Mouse (Mus musculus): Measurements from ENCODE around the gene Ntn1.

The Ntn1 gene

GRCm38 (mm10) chr11:68270730-68271467 lies 129.7 kb downstream of the Ntn1 start:
- CTCF ChIA-PET: no interaction called here

- CTCF ChIA-PET: no interaction called here
Observed at GRCm38 (mm10) chr11:68264276-68264675, 136.3 kb downstream of the Ntn1 start.

GRCm38 (mm10) chr11:68263100-68263499 lies 137.5 kb downstream of the Ntn1 start:
- CTCF ChIA-PET: no interaction called here

- CTCF ChIA-PET: no interaction called here
Observed at GRCm38 (mm10) chr11:68261162-68261892, 139.3 kb downstream of the Ntn1 start.

- CTCF ChIA-PET: no interaction called here
Observed at GRCm38 (mm10) chr11:68260399-68260798, 140.2 kb downstream of the Ntn1 start.

GRCm38 (mm10) chr11:68258498-68258897 lies 142.1 kb downstream of the Ntn1 start:
- CTCF ChIA-PET: no interaction called here

- CTCF ChIA-PET: no interaction called here
Observed at GRCm38 (mm10) chr11:68253531-68253930, 147.1 kb downstream of the Ntn1 start.

GRCm38 (mm10) chr11:68250106-68250505 lies 150.5 kb downstream of the Ntn1 start:
- CTCF ChIA-PET: no interaction called here

- CTCF ChIA-PET: no interaction called here
Observed at GRCm38 (mm10) chr11:68247897-68248296, 152.7 kb downstream of the Ntn1 start.

- CTCF ChIA-PET: no interaction called here
Observed at GRCm38 (mm10) chr11:68244992-68245261, 155.7 kb downstream of the Ntn1 start.

GRCm38 (mm10) chr11:68244254-68244991 lies 156.2 kb downstream of the Ntn1 start:
- CTCF ChIA-PET: no interaction called here

- CTCF ChIA-PET: no interaction called here
Observed at GRCm38 (mm10) chr11:68239756-68240155, 160.9 kb downstream of the Ntn1 start.

- CTCF ChIA-PET: no interaction called here
Observed at GRCm38 (mm10) chr11:68233469-68233965, 167.1 kb downstream of the Ntn1 start.

GRCm38 (mm10) chr11:68231558-68231957 lies 169.1 kb downstream of the Ntn1 start:
- CTCF ChIA-PET: no interaction called here

GRCm38 (mm10) chr11:68228941-68229665 lies 171.5 kb downstream of the Ntn1 start:
- CTCF ChIA-PET: interaction anchor here (0.7 kb wide), 1 partner anchor 512 kb away, joined by 7 read pairs; no protein-coding TSS in a partner anchor

- CTCF ChIA-PET: interaction anchor here (0.5 kb wide), 1 partner anchor 1206 kb away, joined by 3 read pairs; no protein-coding TSS in a partner anchor
Observed at GRCm38 (mm10) chr11:68227837-68228236, 172.8 kb downstream of the Ntn1 start.

- CTCF ChIA-PET: no interaction called here
Observed at GRCm38 (mm10) chr11:68226654-68227057, 174.0 kb downstream of the Ntn1 start.

- CTCF ChIA-PET: no interaction called here
Observed at GRCm38 (mm10) chr11:68223143-68223542, 177.5 kb downstream of the Ntn1 start.

- CTCF ChIA-PET: no interaction called here
Observed at GRCm38 (mm10) chr11:68222209-68222608, 178.4 kb downstream of the Ntn1 start.

GRCm38 (mm10) chr11:68220733-68221132 lies 179.9 kb downstream of the Ntn1 start:
- CTCF ChIA-PET: no interaction called here

GRCm38 (mm10) chr11:68216041-68216440 lies 184.6 kb downstream of the Ntn1 start:
- CTCF ChIA-PET: no interaction called here
